Mouse (Mus musculus) intestine, embryonic 15.5 days (tissue): Measurements from ENCODE around the gene Rhbdf2. TPM values are rescaled to one million over a fixed set of nuclear protein-coding genes. Genes with fewer than 3 reads are reported as not detected.

Source experiments
- polyA plus RNA-seq: library from polyadenylated mRNA; unstranded; fragments of >200 nt; fragmentation: Nextera tagmentation; extraction: Ambion mirVana; gene quantifications from 2 replicates; pipeline ENCODE4 v1.2.1, GENCODE M21; 2015

Rhbdf2 gene
- polyA plus RNA-seq, 1 experiment from 2014 or later: 8.4 TPM

Other genes with a start within 250 kb of the Rhbdf2 start
- 16.4 and 18.2 TPM in 2 replicates for gene Rnf157, start 214.0 kb downstream of the Rhbdf2 start, polyA plus RNA-seq
- 48.8 and 50.7 TPM in 2 replicates for gene Ubald2, start 192.9 kb downstream of the Rhbdf2 start, polyA plus RNA-seq
- gene Qrich2, start 160.8 kb downstream of the Rhbdf2 start, polyA plus RNA-seq: 0.30 TPM in 1 of 2 replicates, not detected in the other
- 210 and 225 TPM in 2 replicates for gene Prpsap1, start 132.8 kb downstream of the Rhbdf2 start, polyA plus RNA-seq
- 5.4 and 6.4 TPM in 2 replicates for gene Sphk1, start 96.1 kb downstream of the Rhbdf2 start, polyA plus RNA-seq
- 8.4 and 8.8 TPM in 2 replicates for gene Ube2o, start 45.6 kb downstream of the Rhbdf2 start, polyA plus RNA-seq
- not detected in 2 replicates for gene Aanat, start 40.6 kb downstream of the Rhbdf2 start, polyA plus RNA-seq
- gene Prcd, start 26.5 kb upstream of the Rhbdf2 start, polyA plus RNA-seq: 1.0 and 1.3 TPM in 2 replicates
- gene Cygb, start 27.3 kb upstream of the Rhbdf2 start, polyA plus RNA-seq: 12.5 and 12.9 TPM in 2 replicates
- not detected in 2 replicates for gene St6galnac1, start 148.5 kb upstream of the Rhbdf2 start, polyA plus RNA-seq
- gene Mxra7, start 201.0 kb upstream of the Rhbdf2 start, polyA plus RNA-seq: 25.5 and 27.9 TPM in 2 replicates
- 62.0 and 63.7 TPM in 2 replicates for gene Mettl23, start 216.3 kb upstream of the Rhbdf2 start, polyA plus RNA-seq
- 81.2 and 88.5 TPM in 2 replicates for gene Jmjd6, start 216.4 kb upstream of the Rhbdf2 start, polyA plus RNA-seq
- 39.4 and 47.3 TPM in 2 replicates for gene Mfsd11, start 225.4 kb upstream of the Rhbdf2 start, polyA plus RNA-seq
- gene Srsf2, start 226.1 kb upstream of the Rhbdf2 start, polyA plus RNA-seq: 723 and 765 TPM in 2 replicates